Mouse (Mus musculus): ENCODE results near the gene Car5a. TPM values are rescaled to one million over a fixed set of nuclear protein-coding genes. Genes with fewer than 3 reads are reported as not detected.

The Car5a gene
- polyA plus RNA-seq, 1 experiment from 2014 or later, result not detected

DNA sequence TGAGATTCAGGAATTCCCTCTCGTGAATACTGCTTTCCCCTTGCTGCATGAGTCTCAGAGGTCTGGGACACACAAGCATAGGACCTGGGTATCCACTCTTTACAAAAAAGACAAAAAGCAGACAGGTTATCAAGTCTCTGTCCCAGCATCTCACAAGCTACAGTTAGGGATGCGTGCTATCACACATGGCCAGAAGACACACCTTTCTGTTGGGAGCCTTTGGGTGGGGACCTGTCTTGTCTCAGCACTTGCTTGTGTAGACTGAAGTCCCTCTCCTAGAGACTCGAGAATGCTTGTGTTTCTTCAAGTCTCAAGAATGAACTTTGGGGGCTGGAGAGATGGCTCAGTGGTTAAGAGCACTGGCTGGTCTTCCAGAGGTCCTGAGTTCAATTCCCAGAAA lies 31.9 kb downstream of the Car5a start:
- Histone ChIP-seq H3K9me3 (replicated peaks) (no peaks in the 10 kb centered on the region), H3K27me3 (peaks cover 3% of the 10 kb centered on the region; the same call in 1 of the 2 replicates), H3K27ac (no peak overlapping the region), H3K4me2 (no peak overlapping the region), H3K9ac (no peak overlapping the region), H3K4me3 (no peak overlapping the region), H3K4me1 (replicated peaks) (peaks cover 12% of the 10 kb centered on the region), H3K36me3 (no peaks in the 10 kb centered on the region)
- 64% methylated on average over 3 of the region's 3 CpGs for WGBS
- ATAC-seq (replicated peaks; ENCODE audit: insufficient number of reproducible peaks, insufficient read depth, low FRiP score, low read depth), result no peak

DNA sequence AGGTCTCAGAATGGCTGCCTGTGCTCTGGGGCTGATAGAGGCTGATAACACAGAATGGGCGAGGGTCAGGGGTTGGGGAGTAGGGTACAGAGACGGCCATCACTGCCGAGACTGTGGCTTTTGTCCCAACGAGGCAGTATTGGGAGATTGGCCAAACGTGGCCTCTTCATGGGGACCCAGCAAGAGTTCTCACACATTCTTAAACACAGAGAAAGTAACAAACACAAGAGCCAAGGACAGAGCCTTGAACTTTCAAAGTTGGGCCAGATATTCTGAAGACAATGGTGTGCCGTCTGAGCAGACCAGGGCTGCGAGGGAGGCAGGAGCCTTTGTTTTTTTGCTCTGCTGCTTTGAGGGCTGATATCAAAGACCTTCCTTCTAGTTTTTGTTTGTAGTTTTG lies 32.7 kb downstream of the Car5a start:
- 57% methylated on average over 7 of the region's 7 CpGs for WGBS
- Histone ChIP-seq H3K4me1 (replicated peaks) (peaks cover 13% of the 10 kb centered on the region), H3K27ac (no peak overlapping the region), H3K27me3 (peaks cover 3% of the 10 kb centered on the region; the same call in 1 of the 2 replicates), H3K9me3 (replicated peaks) (no peaks in the 10 kb centered on the region), H3K4me2 (no peak overlapping the region), H3K4me3 (no peak overlapping the region), H3K9ac (no peak overlapping the region), H3K36me3 (no peaks in the 10 kb centered on the region)
- no peak for ATAC-seq (replicated peaks; ENCODE audit: insufficient number of reproducible peaks, insufficient read depth, low FRiP score, low read depth)

DNA sequence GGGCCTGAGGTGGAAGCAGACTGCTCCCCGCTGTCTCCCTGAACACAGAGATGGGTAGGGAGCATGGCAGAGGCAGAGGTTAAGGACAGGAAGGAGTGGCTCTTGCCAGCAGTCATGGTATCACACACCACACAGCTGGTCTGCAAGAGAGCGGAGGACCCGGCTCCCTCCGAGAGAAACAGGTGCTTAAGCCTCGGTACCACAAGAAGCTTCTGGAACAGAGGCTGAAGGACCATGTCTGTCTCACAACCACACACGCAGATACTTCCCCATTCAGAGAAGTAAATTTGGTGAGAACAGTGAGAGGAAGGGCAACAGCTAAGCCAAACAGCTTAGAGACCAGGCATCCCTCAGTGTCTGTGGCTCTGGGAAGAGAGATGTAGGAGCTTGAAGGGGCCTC lies 33.3 kb downstream of the Car5a start:
- Histone ChIP-seq H3K27me3 (peaks cover 3% of the 10 kb centered on the region; the same call in 1 of the 2 replicates), H3K4me2 (no peak overlapping the region), H3K4me3 (no peak overlapping the region), H3K9ac (no peak overlapping the region), H3K36me3 (no peaks in the 10 kb centered on the region), H3K9me3 (replicated peaks) (no peaks in the 10 kb centered on the region), H3K27ac (no peak overlapping the region), H3K4me1 (replicated peaks) (peaks cover 19% of the 10 kb centered on the region)
- WGBS, result 84% methylated on average over 6 of the region's 6 CpGs
- no peak for ATAC-seq (replicated peaks; ENCODE audit: insufficient number of reproducible peaks, insufficient read depth, low FRiP score, low read depth)

DNA sequence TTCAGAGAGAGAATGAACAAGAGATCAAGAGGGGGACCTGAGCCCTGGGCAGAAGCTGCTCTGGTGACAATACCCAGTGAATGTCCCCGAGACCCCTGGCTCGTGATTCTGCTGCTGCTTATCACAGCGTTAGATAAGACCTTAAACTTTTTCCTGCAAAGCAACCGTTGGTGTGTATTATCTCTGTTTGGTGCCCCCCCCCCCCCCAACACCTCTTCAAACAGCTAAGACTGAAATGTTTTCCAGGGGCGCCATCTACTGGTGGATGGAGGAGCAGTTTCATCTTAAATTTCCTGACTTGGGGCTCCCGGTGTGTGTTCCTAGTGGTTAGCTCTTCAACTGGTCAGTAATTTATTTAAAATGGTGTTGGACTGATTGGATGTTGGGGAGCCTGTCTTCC lies 35.0 kb downstream of the Car5a start:
- Histone ChIP-seq H3K36me3 (no peaks in the 10 kb centered on the region), H3K9me3 (replicated peaks) (no peaks in the 10 kb centered on the region), H3K27me3 (no peaks in the 10 kb centered on the region; the same call in 1 of the 2 replicates), H3K27ac (no peak overlapping the region), H3K4me3 (no peak overlapping the region), H3K4me1 (replicated peaks) (peaks cover 29% of the 10 kb centered on the region), H3K4me2 (peak overlapping the region; percentile 22; the same call in 1 of the 2 replicates), H3K9ac (no peak overlapping the region)
- WGBS, result 2% methylated on average over 6 of the region's 6 CpGs
- no peak for ATAC-seq (replicated peaks; ENCODE audit: insufficient number of reproducible peaks, insufficient read depth, low FRiP score, low read depth)

DNA sequence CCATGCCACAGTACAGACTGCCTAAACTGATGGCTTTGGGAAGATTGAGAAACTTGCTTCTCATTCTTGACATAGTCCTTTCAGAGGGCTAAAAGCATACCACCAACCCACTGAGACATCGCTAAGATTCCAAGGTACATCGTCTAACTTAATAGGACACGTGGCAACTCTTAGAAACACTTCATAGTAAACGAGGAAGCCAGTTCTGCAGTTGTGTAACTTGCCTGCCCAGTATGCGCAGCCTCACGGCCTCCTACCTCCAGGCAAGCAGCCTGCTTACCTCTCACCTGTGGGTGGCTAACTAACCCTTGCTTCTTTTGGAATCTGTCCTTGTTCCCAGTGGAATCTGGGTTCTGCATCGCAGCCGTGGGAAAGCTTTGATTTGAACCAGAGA lies 35.6 kb downstream of the Car5a start:
- ATAC-seq (replicated peaks; ENCODE audit: insufficient number of reproducible peaks, insufficient read depth, low FRiP score, low read depth), result no peak
- no peak overlapping the region for H3K27ac ChIP-seq
- 61% methylated on average over 8 of the region's 8 CpGs for WGBS

GRCm38 (mm10) chr8:121908378-121909147 lies 36.1 kb downstream of the Car5a start:
- Histone ChIP-seq H3K4me2 (peak overlapping the region; percentile 97), H3K36me3 (no peaks in the 10 kb centered on the region), H3K27ac (no peak overlapping the region), H3K4me1 (replicated peaks) (peaks cover 36% of the 10 kb centered on the region), H3K27me3 (no peaks in the 10 kb centered on the region; the same call in 1 of the 2 replicates), H3K9ac (no peak overlapping the region), H3K4me3 (0 out of 2 replicates have a peak overlapping the region, but pooled peaks have one; percentile 82), H3K9me3 (replicated peaks) (no peaks in the 10 kb centered on the region)
- WGBS, result 45% methylated on average over 8 of the region's 8 CpGs
- ATAC-seq (replicated peaks; ENCODE audit: insufficient number of reproducible peaks, insufficient read depth, low FRiP score, low read depth), result no peak

More for the DNA sequence above, 35.6 kb downstream of the Car5a start:
- Histone ChIP-seq H3K9me3 (replicated peaks) (no peaks in the 10 kb centered on the region), H3K4me2 (no peak overlapping the region), H3K4me1 (replicated peaks) (peaks cover 31% of the 10 kb centered on the region), H3K9ac (no peak overlapping the region), H3K36me3 (no peaks in the 10 kb centered on the region), H3K27me3 (no peaks in the 10 kb centered on the region; the same call in 1 of the 2 replicates), H3K4me3 (no peak overlapping the region)

DNA sequence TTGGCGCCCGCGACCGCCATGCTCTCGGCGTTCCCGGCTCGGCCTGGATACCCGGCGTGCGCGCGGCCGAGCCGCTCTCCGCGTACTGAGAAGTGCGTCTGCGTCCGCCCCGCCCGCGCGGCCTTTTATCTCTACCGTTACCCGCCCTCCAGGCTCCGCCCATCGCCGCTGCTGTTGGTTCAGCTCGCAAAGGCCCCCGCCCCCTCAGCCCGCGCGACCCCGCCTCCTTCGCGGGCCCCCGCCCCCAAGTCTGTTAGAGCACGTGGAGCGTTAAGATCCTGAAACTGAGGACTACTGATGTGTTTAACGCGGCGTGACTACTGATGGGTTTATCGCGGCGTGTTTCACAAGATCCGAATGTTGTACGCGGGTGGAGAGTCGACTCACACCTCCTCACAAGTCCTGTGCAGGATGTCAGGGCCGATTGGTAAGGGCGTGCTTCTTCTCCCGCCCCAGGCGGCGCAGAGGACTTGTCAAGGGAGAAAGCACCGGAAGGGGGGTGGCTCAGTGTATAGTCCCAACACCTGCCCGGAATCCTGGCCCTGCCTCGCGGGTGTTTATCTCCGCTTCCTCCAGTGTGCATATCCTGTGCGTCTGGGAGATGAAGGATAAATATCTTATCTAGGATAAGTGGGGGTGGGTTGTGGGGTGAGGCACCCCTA lies 37.0 kb downstream of the Car5a start, which contains the start of gene Slc7a5:
Gene Slc7a5, minus strand, starts transcription at position 108 of the 662 bp plus-strand sequence.
- Histone ChIP-seq H3K27ac (peak within 1 kb of the TSS; percentile 30; the same call in 1 of the 2 replicates), H3K4me2 (peak within 1 kb of the TSS; percentile 97), H3K27me3 (no peaks in the 10 kb centered on the region; the same call in 1 of the 2 replicates), H3K9ac (peak within 1 kb of the TSS; percentile 70), H3K36me3 (no peaks in the 10 kb centered on the region), H3K4me3 (peak within 1 kb of the TSS; percentile 82), H3K9me3 (replicated peaks) (no peaks in the 10 kb centered on the region), H3K4me1 (replicated peaks) (peaks cover 37% of the 10 kb centered on the region)
- peak; percentile 93 for ATAC-seq (replicated peaks; ENCODE audit: insufficient number of reproducible peaks, insufficient read depth, low FRiP score, low read depth)
- WGBS, result under 1% methylated on average over 61 of the region's 61 CpGs

GRCm38 (mm10) chr8:121906542-121907512 lies 37.9 kb downstream of the Car5a start:
- H3K4me3 ChIP-seq, result peak overlapping the region; percentile 82
- H3K4me2 ChIP-seq, result peak overlapping the region; percentile 97
- no peaks in the 10 kb centered on the region; the same call in 1 of the 2 replicates for H3K27me3 ChIP-seq
- peak overlapping the region; percentile 70 for H3K9ac ChIP-seq
- ATAC-seq (replicated peaks; ENCODE audit: insufficient number of reproducible peaks, insufficient read depth, low FRiP score, low read depth), result peak; percentile 27
- H3K27ac ChIP-seq, result peak overlapping the region; percentile 30; the same call in 1 of the 2 replicates
- WGBS, result under 1% methylated on average over 72 of the region's 72 CpGs
- H3K9me3 ChIP-seq (replicated peaks), result no peaks in the 10 kb centered on the region
- peaks cover 45% of the 10 kb centered on the region for H3K4me1 ChIP-seq (replicated peaks)
- no peaks in the 10 kb centered on the region for H3K36me3 ChIP-seq

DNA sequence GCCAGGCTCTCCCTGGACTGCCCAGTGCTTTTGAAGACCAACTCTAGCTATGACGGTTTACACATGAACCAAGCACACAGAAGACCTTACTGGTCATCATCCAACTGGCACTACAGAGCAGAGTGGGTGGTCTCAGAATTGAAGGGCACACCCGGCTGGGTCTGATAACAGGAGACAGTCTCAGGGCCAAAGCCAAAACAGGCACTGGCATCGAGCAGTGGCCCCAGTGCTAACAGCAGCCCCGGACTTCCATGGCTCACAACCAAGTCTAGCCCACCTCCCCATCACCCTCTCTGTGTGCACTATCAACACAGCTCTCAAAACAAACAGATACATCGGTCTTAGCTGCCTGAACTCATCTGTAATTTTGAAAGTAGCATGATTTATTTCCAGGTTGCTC lies 38.8 kb downstream of the Car5a start:
- peak overlapping the region; percentile 97 for H3K4me2 ChIP-seq
- WGBS, result 23% methylated on average over 5 of the region's 5 CpGs
- ATAC-seq (replicated peaks; ENCODE audit: insufficient number of reproducible peaks, insufficient read depth, low FRiP score, low read depth), result no peak
- H3K36me3 ChIP-seq, result no peaks in the 10 kb centered on the region
- H3K9ac ChIP-seq, result peak overlapping the region; percentile 70; the same call in 1 of the 2 replicates
- H3K4me1 ChIP-seq (replicated peaks), result peaks cover 52% of the 10 kb centered on the region
- H3K27me3 ChIP-seq, result no peaks in the 10 kb centered on the region; the same call in 1 of the 2 replicates
- H3K9me3 ChIP-seq (replicated peaks), result no peaks in the 10 kb centered on the region
- peak overlapping the region; percentile 82 for H3K4me3 ChIP-seq
- H3K27ac ChIP-seq, result no peak overlapping the region

DNA sequence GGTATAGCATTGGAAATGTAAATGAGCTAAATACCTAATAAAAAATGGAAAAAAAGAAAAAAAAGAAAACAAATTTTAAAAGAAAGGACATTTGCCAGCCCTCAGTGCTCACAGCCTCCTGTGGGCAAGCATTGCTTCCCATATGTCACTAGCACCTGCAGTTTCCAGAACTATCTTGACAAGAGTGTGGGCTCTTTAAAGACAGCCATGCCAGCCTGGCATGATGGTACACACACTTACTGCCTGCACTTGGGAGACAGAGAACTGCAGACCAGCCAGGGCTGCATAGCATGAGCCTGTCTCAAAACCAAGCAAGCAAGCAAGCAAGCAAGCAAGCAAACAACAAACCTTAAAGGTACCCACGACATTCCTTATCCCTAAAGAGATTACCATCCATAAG lies 39.3 kb downstream of the Car5a start:
- H3K9ac ChIP-seq, result 0 out of 2 replicates have a peak overlapping the region, but pooled peaks have one; percentile 70
- H3K4me2 ChIP-seq, result peak overlapping the region; percentile 97
- no peak overlapping the region for H3K27ac ChIP-seq
- peaks cover 52% of the 10 kb centered on the region for H3K4me1 ChIP-seq (replicated peaks)
- WGBS, result 40% methylated on average over 1 of the region's 1 CpGs
- H3K4me3 ChIP-seq, result peak overlapping the region; percentile 82
- no peaks in the 10 kb centered on the region; the same call in 1 of the 2 replicates for H3K27me3 ChIP-seq
- H3K9me3 ChIP-seq (replicated peaks), result no peaks in the 10 kb centered on the region
- no peaks in the 10 kb centered on the region for H3K36me3 ChIP-seq
- ATAC-seq (replicated peaks; ENCODE audit: insufficient number of reproducible peaks, insufficient read depth, low FRiP score, low read depth), result no peak

All from heart, embryonic 15.5 days (tissue).